Mouse (Mus musculus) gastrocnemius, postnatal 14 days (tissue): ENCODE results near the gene Ksr1. TPM values are rescaled to one million over a fixed set of nuclear protein-coding genes. Genes with fewer than 3 reads are reported as not detected.
A peak's percentile ranks its signal among the peaks of the same experiment; 100 is the strongest.

Experiments
- DNase-seq: peaks from one replicate; pipeline ENCODE4 v3.0.0; 2021; ENCODE audit warnings: mixed read lengths
- intact Hi-C: fragments of 180-260 bp; cut with DNase I; formaldehyde crosslinking; loops from one replicate; pipeline ENCODE4 v1.15.1; 2025; ENCODE audit warnings: low total_unique reads
- total RNA-seq, 2 experiments: library from RNA; stranded (reverse); gene quantifications; 2 replicates each; pipeline ENCODE4 v1.2.3; 2021

The Ksr1 gene
- total RNA-seq, 2 experiments from 2014 or later: 62.2 to 73.3 TPM

GRCm38 (mm10) chr11:79150301-79150700, 4.1 kb upstream of the Ksr1 start:
- intact Hi-C loops: no loop called here
- no peak for DNase-seq

GRCm38 (mm10) chr11:79149295-79149694, 3.1 kb upstream of the Ksr1 start:
- intact Hi-C loops: no loop called here
- DNase-seq: no peak

- intact Hi-C loops: no loop called here
- DNase-seq: no peak
Measured at GRCm38 (mm10) chr11:79148783-79149182, 2.6 kb upstream of the Ksr1 start.

GRCm38 (mm10) chr11:79145283-79146265, 633 bp downstream of the Ksr1 start:
- intact Hi-C loops: no loop called here
- peak; percentile 41 for DNase-seq

- DNase-seq: no peak
Measured at GRCm38 (mm10) chr11:79144741-79145140, 1.5 kb downstream of the Ksr1 start.

GRCm38 (mm10) chr11:79144043-79144591, 2.1 kb downstream of the Ksr1 start:
- no peak for DNase-seq
- intact Hi-C loops: no loop called here

More at GRCm38 (mm10) chr11:79144741-79145140, 1.5 kb downstream of the Ksr1 start:
- intact Hi-C loops: no loop called here

GRCm38 (mm10) chr11:79143322-79143721, 2.9 kb downstream of the Ksr1 start:
- no peak for DNase-seq
- intact Hi-C loops: no loop called here

GRCm38 (mm10) chr11:79142381-79142780, 3.8 kb downstream of the Ksr1 start:
- intact Hi-C loops: no loop called here
- DNase-seq: no peak

- no peak for DNase-seq
- intact Hi-C loops: no loop called here
Measured at GRCm38 (mm10) chr11:79141235-79142109, 4.7 kb downstream of the Ksr1 start.

GRCm38 (mm10) chr11:79140511-79140888, 5.7 kb downstream of the Ksr1 start:
- no peak for DNase-seq
- intact Hi-C loops: no loop called here

- intact Hi-C loops: no loop called here
- DNase-seq: no peak
Measured at GRCm38 (mm10) chr11:79139878-79140510, 6.2 kb downstream of the Ksr1 start.

GRCm38 (mm10) chr11:79138621-79139020, 7.6 kb downstream of the Ksr1 start:
- no peak for DNase-seq
- intact Hi-C loops: no loop called here

GRCm38 (mm10) chr11:79137245-79137644, 9.0 kb downstream of the Ksr1 start:
- DNase-seq: no peak
- intact Hi-C loops: no loop called here

GRCm38 (mm10) chr11:79135685-79136360, 10.4 kb downstream of the Ksr1 start:
- DNase-seq: no peak
- intact Hi-C loops: no loop called here

GRCm38 (mm10) chr11:79135105-79135503, 11.1 kb downstream of the Ksr1 start:
- intact Hi-C loops: no loop called here
- DNase-seq: no peak

GRCm38 (mm10) chr11:79134416-79135104, 11.6 kb downstream of the Ksr1 start:
- intact Hi-C loops: no loop called here

GRCm38 (mm10) chr11:79133961-79134360, 12.2 kb downstream of the Ksr1 start:
- no peak for DNase-seq
- intact Hi-C loops: no loop called here

More at GRCm38 (mm10) chr11:79134416-79135104, 11.6 kb downstream of the Ksr1 start:
- DNase-seq: no peak

- DNase-seq: no peak
- intact Hi-C loops: no loop called here
Measured at GRCm38 (mm10) chr11:79133051-79133450, 13.2 kb downstream of the Ksr1 start.
